Mouse (Mus musculus): Measurements from ENCODE around the gene Malsu1. TPM values are rescaled to one million over a fixed set of nuclear protein-coding genes. Genes with fewer than 3 reads are reported as not detected.

Malsu1 gene
- polyA plus RNA-seq, 1 experiment: 11.5 TPM

DNA sequence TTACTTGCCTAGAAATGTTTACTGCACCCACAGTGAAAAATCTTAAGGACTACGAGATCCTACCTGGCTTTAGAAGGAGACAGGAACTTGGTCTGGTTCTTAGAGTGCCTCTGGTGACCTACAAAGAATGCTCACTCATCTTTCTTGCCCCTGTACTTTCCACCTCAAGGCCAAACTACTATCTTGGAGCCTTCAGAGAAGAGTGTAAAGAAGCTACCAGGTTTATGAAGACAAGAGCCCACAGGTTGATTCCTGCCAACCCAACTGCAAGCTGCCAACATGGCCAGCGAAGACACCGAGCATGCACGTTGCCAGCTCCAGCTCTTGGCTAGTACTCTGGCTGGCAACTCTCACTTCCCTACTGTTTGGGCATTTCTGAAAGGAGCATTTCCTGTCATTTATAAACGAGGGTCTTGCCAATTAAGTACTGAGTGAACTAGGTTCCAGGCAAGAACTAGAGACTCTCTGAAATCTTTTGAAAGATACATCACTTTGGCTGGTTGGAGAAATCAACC lies 24.1 kb downstream of the Malsu1 start:
- no peak for TF ChIP-seq POLR2A (IDR thresholded peaks at IDR 0.05; ENCODE audit: borderline replicate concordance, extremely low read depth, low read depth, low read length)
- no peak for TF ChIP-seq CTCF (IDR thresholded peaks at IDR 0.05; ENCODE audit: insufficient read depth, low read length)
- peak; percentile 8 for DNase-seq
- Histone ChIP-seq H3K4me3 (replicated peaks; ENCODE audit: extremely low read depth, low read depth, low read length) (no peak overlapping the region), H3K4me1 (ENCODE audit: control insufficient read depth, insufficient read depth, low read length) (peaks cover 13% of the 10 kb centered on the region)
- 16% methylated on average over 5 of the region's 5 CpGs for WGBS

GRCm38 (mm10) chr6:49099086-49099485 lies 25.5 kb downstream of the Malsu1 start:
- Histone ChIP-seq H3K4me1 (ENCODE audit: control insufficient read depth, insufficient read depth, low read length) (peaks cover 13% of the 10 kb centered on the region), H3K4me3 (replicated peaks; ENCODE audit: extremely low read depth, low read depth, low read length) (no peak overlapping the region)
- 70% methylated on average over 1 of the region's 1 CpGs for WGBS
- TF ChIP-seq POLR2A (IDR thresholded peaks at IDR 0.05; ENCODE audit: borderline replicate concordance, extremely low read depth, low read depth, low read length): no peak
- TF ChIP-seq CTCF (IDR thresholded peaks at IDR 0.05; ENCODE audit: insufficient read depth, low read length): no peak
- no peak for DNase-seq

- 73% methylated on average over 15 of the region's 15 CpGs for WGBS
- TF ChIP-seq CTCF (IDR thresholded peaks at IDR 0.05; ENCODE audit: insufficient read depth, low read length) (no peak), POLR2A (IDR thresholded peaks at IDR 0.05; ENCODE audit: borderline replicate concordance, extremely low read depth, low read depth, low read length) (no peak)
- Histone ChIP-seq H3K4me1 (ENCODE audit: control insufficient read depth, insufficient read depth, low read length) (no peaks in the 10 kb centered on the region), H3K4me3 (replicated peaks; ENCODE audit: extremely low read depth, low read depth, low read length) (no peak overlapping the region)
- no peak for DNase-seq
These were observed 33.3 kb downstream of the Malsu1 start for GRCm38 (mm10) chr6:49106746-49107500.

- no peaks in the 10 kb centered on the region for H3K4me1 ChIP-seq (ENCODE audit: control insufficient read depth, insufficient read depth, low read length)
- no peak for TF ChIP-seq POLR2A (IDR thresholded peaks at IDR 0.05; ENCODE audit: borderline replicate concordance, extremely low read depth, low read depth, low read length)
- TF ChIP-seq CTCF (IDR thresholded peaks at IDR 0.05; ENCODE audit: insufficient read depth, low read length): no peak
- no peak overlapping the region for H3K4me3 ChIP-seq (replicated peaks; ENCODE audit: extremely low read depth, low read depth, low read length)
- 90% methylated on average over 2 of the region's 2 CpGs for WGBS
- DNase-seq: no peak
These were observed 35.6 kb downstream of the Malsu1 start for GRCm38 (mm10) chr6:49109196-49109595.

GRCm38 (mm10) chr6:49113895-49114294 lies 40.3 kb downstream of the Malsu1 start:
- no peak for DNase-seq
- 94% methylated on average over 7 of the region's 7 CpGs for whole genome bisulfite sequencing
- no peak overlapping the region for H3K4me3 ChIP-seq (replicated peaks; ENCODE audit: extremely low read depth, low read depth, low read length)
- H3K4me1 ChIP-seq (ENCODE audit: control insufficient read depth, insufficient read depth, low read length): no peaks in the 10 kb centered on the region
- TF ChIP-seq CTCF (IDR thresholded peaks at IDR 0.05; ENCODE audit: insufficient read depth, low read length) (no peak), POLR2A (IDR thresholded peaks at IDR 0.05; ENCODE audit: borderline replicate concordance, extremely low read depth, low read depth, low read length) (no peak)

GRCm38 (mm10) chr6:49114457-49114856 lies 40.9 kb downstream of the Malsu1 start:
- TF ChIP-seq POLR2A (IDR thresholded peaks at IDR 0.05; ENCODE audit: borderline replicate concordance, extremely low read depth, low read depth, low read length) (no peak), CTCF (IDR thresholded peaks at IDR 0.05; ENCODE audit: insufficient read depth, low read length) (no peak)
- Histone ChIP-seq H3K4me3 (replicated peaks; ENCODE audit: extremely low read depth, low read depth, low read length) (no peak overlapping the region), H3K4me1 (ENCODE audit: control insufficient read depth, insufficient read depth, low read length) (no peaks in the 10 kb centered on the region)
- no peak for DNase-seq
- WGBS: 86% methylated on average over 6 of the region's 6 CpGs

GRCm38 (mm10) chr6:49115550-49115949 lies 42.0 kb downstream of the Malsu1 start:
- WGBS: 64% methylated on average over 5 of the region's 5 CpGs
- TF ChIP-seq POLR2A (IDR thresholded peaks at IDR 0.05; ENCODE audit: borderline replicate concordance, extremely low read depth, low read depth, low read length) (no peak), CTCF (IDR thresholded peaks at IDR 0.05; ENCODE audit: insufficient read depth, low read length) (no peak)
- Histone ChIP-seq H3K4me3 (replicated peaks; ENCODE audit: extremely low read depth, low read depth, low read length) (no peak overlapping the region), H3K4me1 (ENCODE audit: control insufficient read depth, insufficient read depth, low read length) (no peaks in the 10 kb centered on the region)
- DNase-seq: no peak

- Histone ChIP-seq H3K4me3 (replicated peaks; ENCODE audit: extremely low read depth, low read depth, low read length) (no peak overlapping the region), H3K4me1 (ENCODE audit: control insufficient read depth, insufficient read depth, low read length) (no peaks in the 10 kb centered on the region)
- DNase-seq: no peak
- TF ChIP-seq POLR2A (IDR thresholded peaks at IDR 0.05; ENCODE audit: borderline replicate concordance, extremely low read depth, low read depth, low read length) (no peak), CTCF (IDR thresholded peaks at IDR 0.05; ENCODE audit: insufficient read depth, low read length) (no peak)
- 78% methylated on average over 8 of the region's 8 CpGs for WGBS
These were observed 42.6 kb downstream of the Malsu1 start for GRCm38 (mm10) chr6:49116241-49116640.

- DNase-seq: no peak
- no peaks in the 10 kb centered on the region for H3K4me1 ChIP-seq (ENCODE audit: control insufficient read depth, insufficient read depth, low read length)
- H3K4me3 ChIP-seq (replicated peaks; ENCODE audit: extremely low read depth, low read depth, low read length): no peak overlapping the region
- TF ChIP-seq POLR2A (IDR thresholded peaks at IDR 0.05; ENCODE audit: borderline replicate concordance, extremely low read depth, low read depth, low read length) (no peak), CTCF (IDR thresholded peaks at IDR 0.05; ENCODE audit: insufficient read depth, low read length) (no peak)
- 73% methylated on average over 8 of the region's 8 CpGs for WGBS
These were observed 44.9 kb downstream of the Malsu1 start for GRCm38 (mm10) chr6:49118446-49118845.
